Mouse (Mus musculus) CH12.LX (cell line): ENCODE data around the gene Slc3a1.

Source experiments
- EP300 ChIP-seq: IDR thresholded peaks from 2 replicates; pipeline ENCODE4 v1.6.1; 2011; ENCODE audit warnings: low read length, improper control_type of control experiment
- ETS1 ChIP-seq: conservative IDR thresholded peaks from 2 replicates; pipeline ENCODE4 v1.6.1; 2012; ENCODE audit warnings: low read depth, mild to moderate bottlenecking, inconsistent platforms, low read length, improper control_type of control experiment, moderate library complexity
- GABPA ChIP-seq: IDR thresholded peaks from 2 replicates; pipeline ENCODE4 v1.6.1; 2012; ENCODE audit warnings: low read depth, low read length, improper control_type of control experiment, inconsistent platforms; ENCODE audit not compliant: insufficient replicate concordance
- MAX ChIP-seq: IDR thresholded peaks from 2 replicates; pipeline ENCODE4 v1.6.1; 2011; ENCODE audit warnings: low read length, improper control_type of control experiment
- MXI1 ChIP-seq: IDR thresholded peaks from 2 replicates; pipeline ENCODE4 v1.6.1; 2011; ENCODE audit warnings: mild to moderate bottlenecking, low read depth, low read length, improper control_type of control experiment
- MYC ChIP-seq: IDR thresholded peaks from 2 replicates; pipeline ENCODE4 v1.6.1; 2011; ENCODE audit warnings: low read depth, mild to moderate bottlenecking, improper control_type of control experiment, low read length
- POLR2A ChIP-seq: IDR thresholded peaks from 2 replicates; pipeline ENCODE4 v1.6.1; 2011; ENCODE audit warnings: low read depth, mild to moderate bottlenecking, improper control_type of control experiment, low read length
- SIN3A ChIP-seq: IDR thresholded peaks from 2 replicates; pipeline ENCODE4 v1.6.1; 2012; ENCODE audit warnings: low read length, improper control_type of control experiment, inconsistent platforms
- USF1 ChIP-seq: IDR thresholded peaks from 2 replicates; pipeline ENCODE4 v1.6.1; 2014; ENCODE audit warnings: low read depth, mild to moderate bottlenecking, inconsistent platforms, low read length, improper control_type of control experiment

DNA sequence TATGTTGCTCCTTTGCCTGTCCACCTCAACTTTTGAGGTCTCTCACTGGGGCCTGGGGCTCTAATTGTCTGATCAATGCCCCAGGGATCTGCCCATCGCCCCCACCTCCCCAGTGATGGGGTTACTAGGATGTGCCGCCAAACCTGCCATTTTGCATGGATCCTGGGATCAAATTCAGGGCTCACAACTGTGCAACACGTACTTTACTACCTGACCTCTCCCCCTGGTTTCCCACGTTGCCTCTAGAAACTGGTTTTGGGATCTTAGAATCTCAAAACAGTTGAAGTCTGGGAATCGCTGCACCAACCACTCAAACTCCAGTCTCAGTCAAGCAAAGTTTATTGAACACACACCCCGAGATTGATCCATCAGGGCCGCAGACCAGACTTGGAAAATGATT, 30.1 kb downstream of the Slc3a1 start:
- no peak for TF ChIP-seq ETS1
- TF ChIP-seq EP300 = no peak
- TF ChIP-seq MAX = no peak
- TF ChIP-seq POLR2A = no peak
- no peak for TF ChIP-seq GABPA
- TF ChIP-seq USF1 = no peak
- TF ChIP-seq SIN3A = no peak
- no peak for TF ChIP-seq MYC
- TF ChIP-seq MXI1 = no peak
